Mouse (Mus musculus) testis, adult 10 weeks (tissue): Measurements from ENCODE around the gene Dppa1. TPM values are rescaled to one million over a fixed set of nuclear protein-coding genes. Genes with fewer than 3 reads are reported as not detected.

Experiments
- polyA plus RNA-seq: library from polyadenylated mRNA; stranded (reverse); fragments of 350-450 nt; fragmentation: Illumina TruSeq; extraction: RNeasy Lipid Tissue Mini Kit (QIAGEN cat#74804); gene quantifications from one replicate; pipeline ENCODE4 v1.2.3, GENCODE M21; 2014; ENCODE audit warnings: low read depth, low replicate concordance

Gene Dppa1
- not detected for polyA plus RNA-seq

GRCm38 (mm10) chr11:46629211-46629795, at the start of gene Dppa1:
Dppa1 (minus strand) TSS chr11:46629261.

GRCm38 (mm10) chr11:46571327-46571726, 57.7 kb downstream of the Dppa1 start, which contains the start of gene BC053393:
BC053393 (plus strand) TSS chr11:46571536.

Other genes with a start within 250 kb of the Dppa1 start
- gene Itk, start 239.7 kb downstream of the Dppa1 start, polyA plus RNA-seq: not detected
- 104 TPM for gene Fam71b, start 232.7 kb downstream of the Dppa1 start, polyA plus RNA-seq
- gene Med7, start 192.3 kb downstream of the Dppa1 start, polyA plus RNA-seq: 243 TPM
- 0.42 TPM for gene Havcr2, start 174.3 kb downstream of the Dppa1 start, polyA plus RNA-seq
- not detected for gene Gm12169, start 105.0 kb downstream of the Dppa1 start, polyA plus RNA-seq
- gene BC053393, start 57.7 kb downstream of the Dppa1 start, polyA plus RNA-seq: not detected
- gene Timd2, start 77.8 kb upstream of the Dppa1 start, polyA plus RNA-seq: not detected
- gene Havcr1, start 105.8 kb upstream of the Dppa1 start, polyA plus RNA-seq: 1.1 TPM
- gene Timd4, start 181.5 kb upstream of the Dppa1 start, polyA plus RNA-seq: 0.29 TPM